Mouse (Mus musculus) thymus, postnatal 10 days (tissue): ENCODE results near the gene Gm8024.
"Not testable (repeated sequence)": the region's sequence is repeated elsewhere in the genome, so short reads cannot be mapped to it uniquely, and the experiment has no call there.

Source experiments
- DNase-seq, 2 experiments: peaks; one replicate each; pipeline ENCODE4 v3.0.0; 2021; ENCODE audit warnings: low spot score in 2 of 2

Gene Gm8024

DNA sequence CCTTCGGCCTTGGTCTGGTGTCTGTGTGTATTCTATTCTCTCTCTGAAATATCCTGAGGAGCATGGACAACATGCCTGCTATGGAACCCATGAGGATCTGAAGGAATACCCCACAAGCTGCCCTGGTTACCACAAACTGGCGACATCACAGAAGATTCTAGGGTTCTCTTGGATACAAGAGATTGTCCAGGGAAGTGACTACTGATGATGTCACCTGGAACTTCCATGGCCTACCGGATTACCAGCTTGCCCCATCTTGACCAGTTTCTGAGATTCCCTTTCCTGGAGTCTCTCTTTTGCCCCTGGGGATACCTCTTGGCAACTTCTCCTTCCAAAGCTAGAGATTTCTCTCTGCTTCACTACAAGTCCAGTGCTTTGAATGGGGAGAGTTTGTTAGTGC, at the start of gene Gm8024:
Gene Gm8024, minus strand, starts transcription at position 101 of the 400 bp plus-strand sequence.
- not testable (repeated sequence) for DNase-seq

DNA sequence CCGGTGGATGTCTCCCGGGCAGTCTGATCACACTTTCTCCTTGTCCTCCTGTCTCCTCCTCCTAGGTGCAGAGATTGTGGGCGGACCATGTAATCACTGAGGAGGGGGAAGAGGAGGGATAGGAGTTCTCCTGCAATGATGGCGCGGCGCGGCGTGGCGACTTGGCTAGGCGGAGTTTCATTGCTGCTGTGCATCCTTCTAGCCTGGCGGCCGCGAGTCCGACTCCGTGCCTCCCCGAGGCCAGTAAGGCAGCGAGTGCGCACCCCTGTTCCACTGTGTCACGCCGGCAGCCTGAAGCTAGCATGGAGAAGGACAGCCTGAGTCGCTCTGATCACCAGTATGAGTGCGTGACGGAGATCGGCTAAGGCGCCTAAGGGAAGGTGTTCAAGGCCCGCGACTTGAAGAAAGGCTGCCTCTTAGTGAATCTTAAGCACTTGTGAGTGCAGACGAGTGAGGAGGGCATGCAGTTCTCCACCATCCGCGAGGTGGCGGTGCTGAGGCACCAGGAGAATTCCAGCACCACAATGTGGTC, 19.2 kb upstream of the Gm8024 start:
- DNase-seq, result peak in 1 of 2 experiments; percentile 2

DNA sequence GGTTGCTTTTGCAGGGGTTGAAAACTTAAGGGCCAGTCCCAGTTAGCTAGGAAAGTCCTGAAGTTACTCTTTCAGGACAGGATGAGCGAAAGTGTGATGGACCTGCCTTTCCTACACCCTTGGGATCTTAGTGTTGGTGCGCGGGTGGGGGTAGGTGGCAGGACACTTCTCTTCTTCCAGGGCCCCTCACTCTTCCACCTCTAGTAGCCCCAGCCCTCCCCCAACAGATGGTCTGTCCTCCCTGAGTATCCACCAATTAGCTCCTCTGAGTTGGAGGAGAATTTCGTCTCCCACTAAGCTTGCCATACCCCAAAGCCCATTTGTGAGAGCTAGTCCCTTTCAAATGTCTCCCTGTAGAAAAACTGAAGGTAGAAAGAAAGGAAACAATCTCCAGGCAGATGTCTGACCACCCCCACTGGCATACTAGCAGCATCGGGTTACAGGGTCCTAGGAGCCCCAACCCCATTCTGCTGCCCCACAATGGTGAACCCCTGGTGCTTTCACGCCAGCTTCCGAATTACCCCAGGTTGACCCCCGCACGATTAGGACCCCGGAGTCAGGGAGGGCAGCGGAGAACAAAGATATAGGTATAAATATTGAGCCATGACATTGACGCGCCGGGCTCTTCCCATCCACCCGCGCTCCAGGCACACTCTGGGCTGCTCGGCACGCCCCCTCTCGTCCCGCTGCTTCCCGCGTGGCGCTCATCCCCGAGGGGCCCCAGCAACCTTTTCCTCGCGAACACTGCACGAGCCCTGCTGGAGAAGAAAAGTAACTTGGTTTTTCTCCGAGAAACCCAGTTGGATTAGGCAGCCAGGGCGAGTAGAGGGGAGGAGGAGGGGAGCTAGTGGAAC, 18.5 kb upstream of the Gm8024 start:
- not testable (repeated sequence) for DNase-seq

DNA sequence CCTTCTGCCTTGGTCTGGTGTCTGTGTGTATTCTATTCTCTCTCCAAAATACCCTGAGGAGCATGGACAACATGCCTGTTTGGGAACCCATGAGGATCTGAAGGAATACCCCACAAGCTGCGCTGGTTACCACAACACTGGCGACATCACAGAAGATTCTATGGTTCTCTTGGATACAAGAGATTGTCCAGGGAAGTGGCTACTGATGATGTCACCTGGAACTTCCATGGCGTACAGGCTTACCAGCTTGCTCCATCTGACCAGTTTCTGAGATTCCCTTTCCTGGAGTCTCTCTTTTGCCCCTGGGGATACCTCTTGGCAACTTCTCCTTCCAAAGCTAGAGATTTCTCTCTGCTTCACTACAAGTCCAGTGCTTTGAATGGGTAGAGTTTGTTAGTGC, 21.8 kb downstream of the Gm8024 start, which contains the start of gene Gm8020:
Gene Gm8020, minus strand, starts transcription at position 101 of the 400 bp plus-strand sequence.
- DNase-seq, result not testable (repeated sequence)
